Mouse (Mus musculus) brain, embryonic 18.5 days (tissue): ENCODE data around the gene Tubgcp2.

Experiments used
- DNase-seq: peaks from one replicate; pipeline ENCODE4 v3.0.0-alpha.2; 2012; ENCODE audit warnings: low read depth, low spot score

The Tubgcp2 gene

GRCm38 (mm10) chr7:140047811-140048311, 11.4 kb upstream of the Tubgcp2 start:
- DNase-seq = no peak

GRCm38 (mm10) chr7:140045546-140045945, 9.1 kb upstream of the Tubgcp2 start:
- DNase-seq = no peak

GRCm38 (mm10) chr7:140042728-140043127, 6.3 kb upstream of the Tubgcp2 start:
- DNase-seq = no peak

- DNase-seq = no peak
Measured at GRCm38 (mm10) chr7:140037171-140037555, 694 bp upstream of the Tubgcp2 start.

- no peak for DNase-seq
Measured at GRCm38 (mm10) chr7:140035456-140035855, 1.0 kb downstream of the Tubgcp2 start.

- DNase-seq = no peak
Measured at GRCm38 (mm10) chr7:140033386-140033785, 3.1 kb downstream of the Tubgcp2 start.

GRCm38 (mm10) chr7:140032366-140032765, 4.1 kb downstream of the Tubgcp2 start:
- DNase-seq = no peak

- DNase-seq = no peak
Measured at GRCm38 (mm10) chr7:140031771-140032170, 4.7 kb downstream of the Tubgcp2 start.

- no peak for DNase-seq
Measured at GRCm38 (mm10) chr7:140011336-140011735, 25.1 kb downstream of the Tubgcp2 start.

GRCm38 (mm10) chr7:140007781-140008180, 28.7 kb downstream of the Tubgcp2 start:
- no peak for DNase-seq

- no peak for DNase-seq
Measured at GRCm38 (mm10) chr7:140006861-140007611, 29.4 kb downstream of the Tubgcp2 start.

- no peak for DNase-seq
Measured at GRCm38 (mm10) chr7:140004666-140005065, 31.8 kb downstream of the Tubgcp2 start.

- no peak for DNase-seq
Measured at GRCm38 (mm10) chr7:140001086-140001740, 35.3 kb downstream of the Tubgcp2 start.

- no peak for DNase-seq
Measured at GRCm38 (mm10) chr7:139998691-139999350, 37.6 kb downstream of the Tubgcp2 start.

GRCm38 (mm10) chr7:139994676-139995075, 41.8 kb downstream of the Tubgcp2 start:
- DNase-seq = no peak

GRCm38 (mm10) chr7:139994202-139994601, 42.3 kb downstream of the Tubgcp2 start:
- no peak for DNase-seq

GRCm38 (mm10) chr7:139993532-139993931, 42.9 kb downstream of the Tubgcp2 start:
- DNase-seq = no peak

GRCm38 (mm10) chr7:139992406-139992805, 44.1 kb downstream of the Tubgcp2 start, which contains the start of gene Adam8:
TSS of gene Adam8 (minus strand) at chr7:139992562.
- no peak for DNase-seq

- no peak for DNase-seq
Measured at GRCm38 (mm10) chr7:139990864-139991394, 45.5 kb downstream of the Tubgcp2 start.

GRCm38 (mm10) chr7:139988272-139988671, 48.2 kb downstream of the Tubgcp2 start:
- no peak for DNase-seq

GRCm38 (mm10) chr7:139984505-139984904, 52.0 kb downstream of the Tubgcp2 start:
- no peak for DNase-seq

- no peak for DNase-seq
Measured at GRCm38 (mm10) chr7:139982058-139982457, 54.4 kb downstream of the Tubgcp2 start.
